Mouse (Mus musculus) right cerebral cortex, adult 2 months (tissue): ENCODE measurements around the gene Npc2.

Experiments
- DNase-seq, 2 experiments: peaks; one replicate each; pipeline ENCODE4 v3.0.0; 2021 to 2022; ENCODE audit warnings: low spot score in 2 of 2

Npc2 gene

GRCm38 (mm10) chr12:84784604-84785381, 11.8 kb upstream of the Npc2 start:
- peak; percentile 88 to 91 for DNase-seq

DNA sequence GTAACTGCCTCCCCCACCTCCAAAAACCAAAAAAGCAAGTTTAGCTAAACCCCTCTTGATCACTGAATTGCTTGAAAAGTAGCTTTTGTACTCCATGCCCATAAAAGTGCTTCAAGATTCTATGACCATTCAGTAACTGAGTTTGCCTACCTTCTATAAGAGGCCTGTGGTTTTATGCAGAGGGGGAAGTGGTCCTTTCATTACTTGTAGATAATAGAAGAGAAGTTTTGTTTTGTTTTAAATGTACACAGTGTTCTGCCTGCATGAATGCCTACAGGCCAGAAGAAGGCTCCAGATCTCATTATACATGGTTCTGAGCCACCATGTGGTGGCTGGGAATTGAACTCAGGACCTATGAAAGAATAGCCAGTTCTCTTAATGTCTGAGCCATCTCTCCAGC, 3.3 kb upstream of the Npc2 start:
- no peak for DNase-seq

GRCm38 (mm10) chr12:84774376-84774775, 1.4 kb upstream of the Npc2 start:
- DNase-seq, result no peak

- DNase-seq, result no peak
These were observed 524 bp upstream of the Npc2 start for GRCm38 (mm10) chr12:84773476-84773875.

DNA sequence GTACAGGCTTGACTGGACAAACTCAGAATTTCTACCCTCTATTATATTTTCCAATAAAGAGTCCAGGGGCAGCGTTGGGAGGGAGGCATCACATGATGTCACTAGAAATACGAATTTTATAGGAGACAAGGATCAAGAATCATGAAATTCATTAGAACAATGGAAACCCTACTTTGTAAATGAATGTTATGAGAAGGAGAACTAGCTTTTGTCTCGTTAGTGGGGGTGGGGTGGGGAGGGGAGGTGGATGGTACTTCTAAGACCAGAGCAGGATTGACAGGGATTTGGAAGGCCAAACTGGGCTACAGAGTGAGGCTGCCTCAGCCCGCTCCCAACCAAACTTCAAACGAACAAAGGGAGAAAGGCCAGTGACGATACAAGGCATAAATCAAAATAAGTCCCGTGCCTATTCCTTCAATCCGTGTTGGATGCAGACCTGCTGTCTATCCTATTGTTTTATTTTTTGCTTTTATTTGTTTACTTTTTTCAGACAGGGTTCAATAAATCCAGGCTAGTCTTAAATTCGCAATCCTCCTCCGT, 901 bp downstream of the Npc2 start:
- DNase-seq, result no peak

- no peak for DNase-seq
These were observed 3.3 kb downstream of the Npc2 start for GRCm38 (mm10) chr12:84769624-84770023.

DNA sequence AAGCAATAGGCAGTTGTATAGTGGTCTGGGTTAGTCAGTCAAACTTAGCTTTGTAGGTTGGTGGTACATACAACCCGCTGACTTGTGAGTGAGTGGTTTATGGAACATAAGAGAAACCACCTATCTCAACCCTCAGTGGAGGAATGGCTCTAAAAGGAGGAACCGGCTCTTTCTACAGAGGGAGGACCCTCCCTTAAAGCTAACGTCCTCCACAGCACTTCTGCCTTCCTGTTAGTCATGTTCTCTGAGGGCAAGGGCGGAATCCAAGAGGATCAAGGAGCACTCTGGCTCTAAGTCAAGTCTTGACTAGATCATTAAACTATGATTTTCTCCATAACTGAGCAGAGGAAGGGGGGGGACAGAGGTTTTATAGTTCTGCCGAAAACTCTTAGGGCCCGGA, 5.4 kb downstream of the Npc2 start:
- DNase-seq, result no peak

DNA sequence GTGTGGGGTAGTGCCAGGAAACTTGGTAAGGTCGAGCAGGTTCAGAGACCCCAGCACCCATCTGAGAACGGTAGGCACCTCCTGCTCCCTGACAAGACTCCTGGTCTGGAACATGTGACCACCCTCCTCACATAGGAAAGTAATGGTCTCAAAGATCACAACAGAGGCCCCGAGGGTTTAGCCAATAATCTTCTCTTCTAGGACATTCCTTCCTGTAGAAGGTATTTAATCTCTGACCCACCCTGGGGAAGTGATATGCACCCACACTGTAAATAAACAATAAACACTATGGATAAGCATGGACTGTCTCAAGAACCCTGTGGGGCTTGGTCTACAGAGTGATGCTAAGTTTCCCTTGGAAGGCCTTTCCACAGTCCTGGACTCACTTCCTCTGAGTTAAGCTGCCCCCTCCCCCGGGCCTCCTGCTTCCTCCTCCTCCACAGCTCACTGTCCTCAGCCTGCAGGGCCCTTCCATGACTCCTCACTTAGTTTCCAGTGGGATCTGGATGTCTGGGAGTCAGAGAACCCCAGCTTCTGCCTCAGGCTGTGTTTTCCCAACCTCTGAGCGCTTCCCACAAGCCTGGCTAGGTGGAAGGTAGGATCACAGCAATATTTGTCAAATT, 6.7 kb downstream of the Npc2 start:
- DNase-seq, result no peak

- DNase-seq, result no peak
These were observed 7.4 kb downstream of the Npc2 start for GRCm38 (mm10) chr12:84765506-84765905.

GRCm38 (mm10) chr12:84764756-84765155, 8.2 kb downstream of the Npc2 start:
- no peak for DNase-seq

DNA sequence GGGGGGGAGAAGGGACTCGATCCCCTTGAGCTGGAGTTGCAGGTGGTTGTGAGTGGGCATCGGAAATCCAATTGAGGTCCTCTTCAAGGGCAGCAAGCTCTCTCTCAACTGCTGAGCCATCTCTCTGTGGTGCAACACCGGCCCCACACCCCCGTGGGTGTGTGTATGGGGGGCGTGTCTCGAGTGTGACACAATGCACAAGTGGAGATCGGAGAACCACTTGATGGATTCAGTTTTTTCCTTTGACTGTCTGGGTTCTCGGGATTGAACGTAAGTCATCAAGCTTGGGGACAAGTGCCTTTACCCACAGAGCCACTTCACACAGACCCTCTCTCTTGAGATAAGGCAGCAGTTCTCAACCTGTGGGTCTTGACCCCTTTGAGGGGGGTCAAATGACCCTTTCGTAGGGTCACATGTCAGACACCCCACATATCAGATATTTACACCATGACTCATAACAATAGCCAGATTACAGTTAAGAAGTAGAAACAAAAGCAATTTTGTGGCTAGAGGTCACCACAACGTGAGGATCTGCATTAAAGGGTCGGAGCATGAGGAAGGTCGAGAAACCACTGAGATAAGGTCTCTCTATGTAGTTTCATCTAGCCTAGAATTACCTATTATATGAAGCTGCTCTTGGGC, 9.3 kb downstream of the Npc2 start:
- no peak for DNase-seq

DNA sequence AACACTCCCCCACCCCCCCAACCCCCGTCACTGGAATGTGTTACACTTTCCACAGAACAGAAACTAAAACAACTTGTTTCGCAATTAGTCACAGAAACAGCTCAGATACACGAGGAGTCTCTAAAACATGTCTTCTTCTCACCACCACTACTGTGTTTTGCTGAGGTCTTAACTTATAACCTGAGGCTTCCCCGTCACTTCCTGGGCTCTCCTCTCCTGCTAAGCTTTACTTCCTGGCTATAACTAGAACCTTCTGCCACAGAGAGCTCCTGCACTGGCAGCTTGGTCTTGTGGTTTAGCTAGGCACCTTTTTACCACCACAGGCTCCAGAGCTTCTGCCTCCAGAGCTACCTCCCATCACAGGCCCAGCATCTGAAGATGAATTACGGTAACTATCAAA, 10.4 kb downstream of the Npc2 start:
- DNase-seq, result no peak

GRCm38 (mm10) chr12:84759063-84759462, 13.9 kb downstream of the Npc2 start:
- no peak for DNase-seq

GRCm38 (mm10) chr12:84756016-84756415, 16.9 kb downstream of the Npc2 start:
- peak; percentile 72 to 79 for DNase-seq

DNA sequence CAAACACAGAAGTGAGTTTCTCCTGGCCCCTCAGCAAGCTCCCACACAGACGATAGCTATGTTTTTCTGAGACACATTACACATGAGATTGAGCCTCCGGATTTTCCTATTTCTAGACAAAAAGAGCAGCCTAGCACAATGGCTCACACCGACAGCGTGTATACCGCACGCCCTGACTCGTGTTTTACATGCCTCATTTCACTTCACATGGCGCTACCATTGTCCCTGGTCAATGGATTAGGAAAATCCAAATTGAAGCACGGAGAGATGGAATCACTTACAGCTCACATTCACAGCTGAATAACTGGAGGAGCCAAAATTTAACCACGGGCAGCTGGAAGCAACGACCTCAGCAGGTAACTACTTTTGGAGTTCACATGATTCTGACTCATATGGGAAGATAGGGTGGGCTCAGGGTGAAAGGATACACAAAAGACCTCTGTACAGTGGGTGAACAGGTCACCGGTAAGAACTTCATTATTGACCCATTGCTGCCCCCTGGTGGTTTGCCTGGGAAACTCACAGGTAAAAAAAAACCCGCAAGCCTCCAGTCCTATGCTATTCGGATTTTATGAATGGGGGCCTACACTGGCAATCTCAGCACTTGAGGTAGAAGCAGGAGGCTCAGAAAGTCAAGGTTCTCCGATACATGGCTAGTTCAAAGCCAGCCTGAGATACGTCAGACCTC, 17.8 kb downstream of the Npc2 start:
- peak; percentile 50 to 68 for DNase-seq

GRCm38 (mm10) chr12:84752131-84752977, 20.6 kb downstream of the Npc2 start:
- DNase-seq, result no peak

DNA sequence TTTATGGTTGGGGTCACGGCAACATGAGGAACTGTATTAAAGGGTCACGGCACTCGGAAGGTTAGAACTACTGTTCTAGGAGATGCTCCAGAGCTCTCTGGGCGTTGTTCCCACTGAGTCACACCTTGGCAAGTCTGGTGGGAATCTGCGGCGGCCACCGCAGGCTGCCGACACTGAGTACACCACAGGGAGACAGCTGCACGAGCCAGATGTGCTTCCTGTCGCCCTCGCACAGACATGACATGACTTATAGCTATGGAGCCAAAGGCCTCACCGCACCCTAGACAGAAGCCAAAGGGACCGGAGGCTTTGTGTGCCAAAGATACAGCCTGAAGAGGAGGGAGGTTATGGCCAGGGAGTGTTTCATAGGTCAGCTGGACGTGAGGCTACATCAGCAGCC, 22.3 kb downstream of the Npc2 start:
- no peak for DNase-seq

DNA sequence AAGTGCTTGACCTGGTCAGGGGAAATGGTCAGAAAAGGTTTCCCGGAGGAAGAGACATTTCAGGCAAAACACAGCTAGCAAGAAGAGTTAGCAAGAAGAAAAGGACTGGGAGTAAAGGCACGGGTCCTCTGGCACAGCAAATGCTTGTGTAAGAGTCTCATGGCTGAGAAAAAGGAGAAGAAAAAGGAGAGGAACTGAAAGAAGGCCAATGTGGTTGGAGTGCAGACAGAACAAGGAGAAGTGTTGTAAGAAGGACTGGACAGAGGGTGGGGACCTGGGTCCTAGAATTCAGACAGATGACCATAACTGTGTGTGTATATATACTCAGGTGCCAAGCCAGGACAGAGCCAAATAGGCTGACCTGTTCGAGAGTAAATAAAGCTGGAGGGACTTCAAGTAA, 24.8 kb downstream of the Npc2 start:
- no peak for DNase-seq

- DNase-seq, result no peak
These were observed 27.3 kb downstream of the Npc2 start for GRCm38 (mm10) chr12:84745700-84746099.

- DNase-seq, result no peak
These were observed 29.5 kb downstream of the Npc2 start for GRCm38 (mm10) chr12:84743496-84743895.

- no peak for DNase-seq
These were observed 39.6 kb downstream of the Npc2 start for GRCm38 (mm10) chr12:84733366-84733765.
